10 mouse cellular contexts compared by ENCODE assay signal in the genomic region with DNA sequence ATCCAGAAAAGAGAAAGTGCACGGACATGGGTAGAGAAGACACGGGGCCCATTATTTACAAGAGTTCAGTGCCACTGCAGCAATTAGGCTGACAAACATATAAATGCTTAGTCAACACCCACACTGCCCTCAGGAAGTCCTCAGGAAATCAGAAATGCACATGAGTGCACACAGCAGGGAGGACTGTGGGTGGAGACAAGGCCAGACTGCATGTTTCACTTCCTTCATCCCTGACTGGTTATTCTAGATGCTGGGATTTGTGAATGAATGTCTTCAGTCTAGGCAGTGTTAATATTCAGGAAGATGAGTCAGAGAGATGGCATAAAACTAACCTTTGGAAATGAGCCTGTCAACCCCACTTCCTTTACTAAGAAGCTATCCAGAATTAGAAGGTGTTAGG.
A peak's percentile ranks its signal among the peaks of the same experiment; 100 is the strongest.
DNase-seq lines count a peak whose midpoint lies in the region; TF ChIP-seq lines count a peak whose summit lies in the region.
"Had no signal": no experiment of that assay in that cellular context is flagged by ENCODE, and none has a peak within 500 bp of the region (broad histone marks: within the 10 kb centered on the region; RNA-seq: fewer than 3 reads in every experiment).

No protein-coding gene starts in this region.

- peak; percentile 43 for DNase-seq in cerebellum, adult 9-11 months
- no peak for DNase-seq in cerebellum, adult 9-10 months
- DNase-seq in retina, postnatal 1 day: peak; percentile 49
- no peak for DNase-seq in retina, embryonic 14.5 days (ENCODE audit: low spot score)
- peak; percentile 50 for DNase-seq in liver, adult 2 months (ENCODE audit: extremely low read depth, low read depth, low spot score)
- DNase-seq in embryonic facial prominence, embryonic 10.5 days (ENCODE audit: low spot score): no peak
- no peak for DNase-seq in urinary bladder, adult 2 months (ENCODE audit: low spot score)
- DNase-seq in layer of hippocampus, adult 9-11 months: no peak
- DNase-seq: spleen, adult 18-20 months had no signal

- H3K4me3 ChIP-seq in liver, adult 2 months (ENCODE audit: insufficient read depth, low read depth, low read length): no peak overlapping the region
- H3K4me3 ChIP-seq in embryonic facial prominence, embryonic 10.5 days: no peak overlapping the region
- H3K4me3 ChIP-seq: layer of hippocampus, adult 2 months had no signal

- no peaks in the 10 kb centered on the region for H3K36me3 ChIP-seq in liver, adult 2 months (ENCODE audit: control insufficient read depth, insufficient read depth, low read length)
- H3K36me3 ChIP-seq in embryonic facial prominence, embryonic 10.5 days (replicated peaks): no peaks in the 10 kb centered on the region

- 62% methylated on average over 2 of the region's 2 CpGs for WGBS in liver, adult 2 months
- WGBS in embryonic facial prominence, embryonic 10.5 days: 69% methylated on average over 2 of the region's 2 CpGs

- H3K9me3 ChIP-seq in embryonic facial prominence, embryonic 10.5 days: no peaks in the 10 kb centered on the region

- H3K27me3 ChIP-seq in liver, adult 2 months (ENCODE audit: control insufficient read depth, insufficient read depth, low read length): no peaks in the 10 kb centered on the region
- no peaks in the 10 kb centered on the region for H3K27me3 ChIP-seq in embryonic facial prominence, embryonic 10.5 days (replicated peaks; ENCODE audit: low read depth, poor library complexity, severe bottlenecking)

- no peak overlapping the region for H3K9ac ChIP-seq in liver, adult 2 months (ENCODE audit: low read depth, low read length)

- no peak for TF ChIP-seq CTCF in liver, adult 2 months (IDR thresholded peaks at IDR 0.05; ENCODE audit: low read depth, low read length)

- no peaks in the 10 kb centered on the region for H3K4me1 ChIP-seq in liver, adult 2 months (ENCODE audit: control insufficient read depth, insufficient read depth, low read length)
- peaks cover 19% of the 10 kb centered on the region for H3K4me1 ChIP-seq in embryonic facial prominence, embryonic 10.5 days

- no peaks in the 10 kb centered on the region for H3K79me2 ChIP-seq in liver, adult 2 months (ENCODE audit: control insufficient read depth, insufficient read depth, low read length)

- no peak overlapping the region for H3K27ac ChIP-seq in liver, adult 2 months (replicated peaks; ENCODE audit: insufficient read depth, low read depth, low read length)
- H3K27ac ChIP-seq in embryonic facial prominence, embryonic 10.5 days (replicated peaks): no peak overlapping the region
- H3K27ac ChIP-seq: layer of hippocampus, adult 2 months had no signal

- TF ChIP-seq POLR2A in liver, adult 2 months (IDR thresholded peaks at IDR 0.05; ENCODE audit: extremely low read depth, insufficient read depth, low read length): no peak

Comparison
In these comparisons a context has a peak if more than half of its experiments do, and no peak if none do; other contexts are left out.
1. DNase-seq: peak in cerebellum, adult 9-11 months (single experiment), retina, postnatal 1 day (single experiment) and liver, adult 2 months (single experiment); none in cerebellum, adult 9-10 months (single experiment), retina, embryonic 14.5 days (single experiment), embryonic facial prominence, embryonic 10.5 days (single experiment), urinary bladder, adult 2 months (single experiment) and layer of hippocampus, adult 9-11 months (single experiment).